Mouse (Mus musculus) testis, adult 2 months (tissue): ENCODE data around the gene Wdr43. TPM values are rescaled to one million over a fixed set of nuclear protein-coding genes. Genes with fewer than 3 reads are reported as not detected.
"Not testable (repeated sequence)": the region's sequence is repeated elsewhere in the genome, so short reads cannot be mapped to it uniquely, and the experiment has no call there.

Source experiments
- H3K27ac ChIP-seq: fragments of 200-500 bp; 2 replicates; pipeline ENCODE4 v1.5.1; 2012; ENCODE audit warnings: low read depth, low read length; ENCODE audit not compliant: control insufficient read depth, insufficient read depth
- H3K27me3 ChIP-seq: fragments of 200-500 bp; 2 replicates; pipeline ENCODE4 v1.6.1; 2012; ENCODE audit warnings: mild to moderate bottlenecking, low read length, moderate library complexity; ENCODE audit not compliant: control insufficient read depth, insufficient read depth
- H3K36me3 ChIP-seq: fragments of 200-500 bp; 2 replicates; pipeline ENCODE4 v1.6.1; 2012; ENCODE audit warnings: mild to moderate bottlenecking, low read length; ENCODE audit not compliant: control insufficient read depth, insufficient read depth
- H3K4me1 ChIP-seq: fragments of 200-500 bp; 2 replicates; pipeline ENCODE4 v1.6.1; 2012; ENCODE audit warnings: low read length; ENCODE audit not compliant: control insufficient read depth, insufficient read depth
- H3K4me3 ChIP-seq: fragments of 200-500 bp; 2 replicates; pipeline ENCODE4 v1.5.1; 2012; ENCODE audit warnings: low read depth, mild to moderate bottlenecking, low read length, moderate library complexity, mixed read lengths; ENCODE audit not compliant: control insufficient read depth
- CTCF ChIP-seq: fragments of 200-500 bp; IDR thresholded peaks from 2 replicates; pipeline ENCODE4 v1.5.1; 2012; ENCODE audit warnings: low read depth, mild to moderate bottlenecking, inconsistent platforms, low read length, moderate library complexity; ENCODE audit not compliant: control insufficient read depth, insufficient read depth, insufficient replicate concordance
- POLR2A ChIP-seq: fragments of 200-500 bp; IDR thresholded peaks from 2 replicates; pipeline ENCODE4 v1.6.1; 2012; ENCODE audit warnings: low read depth, mild to moderate bottlenecking, inconsistent platforms, low read length, moderate library complexity; ENCODE audit not compliant: control insufficient read depth
- polyA plus RNA-seq: library from polyadenylated mRNA; depleted of rRNA; stranded (reverse); fragments of >200 nt; gene quantifications from 2 replicates; pipeline ENCODE4 v1.2.3, GENCODE M21; 2012

Gene Wdr43
- polyA plus RNA-seq, 1 experiment = 5.7 TPM

- H3K36me3 ChIP-seq = no peaks in the 10 kb centered on the region
- no peak for TF ChIP-seq POLR2A
- TF ChIP-seq CTCF = no peak
- H3K27ac ChIP-seq = no peak overlapping the region
- H3K4me1 ChIP-seq = peaks cover 4% of the 10 kb centered on the region
- no peak overlapping the region for H3K4me3 ChIP-seq
- no peaks in the 10 kb centered on the region for H3K27me3 ChIP-seq
These were observed 2.3 kb downstream of the Wdr43 start for GRCm38 (mm10) chr17:71617974-71618373.

- Histone ChIP-seq H3K4me1 (no peaks in the 10 kb centered on the region), H3K27ac (no peak overlapping the region), H3K36me3 (peaks cover 1% of the 10 kb centered on the region), H3K4me3 (no peak overlapping the region), H3K27me3 (no peaks in the 10 kb centered on the region)
- TF ChIP-seq CTCF (no peak), POLR2A (no peak)
These were observed 16.1 kb downstream of the Wdr43 start for GRCm38 (mm10) chr17:71631806-71632205.

GRCm38 (mm10) chr17:71633350-71633749, 17.7 kb downstream of the Wdr43 start:
- H3K27me3 ChIP-seq = no peaks in the 10 kb centered on the region
- H3K36me3 ChIP-seq = no peaks in the 10 kb centered on the region; the same call in none of the 2 replicates
- TF ChIP-seq CTCF = no peak
- TF ChIP-seq POLR2A = no peak
- H3K27ac ChIP-seq = no peak overlapping the region
- no peak overlapping the region for H3K4me3 ChIP-seq
- H3K4me1 ChIP-seq = no peaks in the 10 kb centered on the region

- H3K27ac ChIP-seq = no peak overlapping the region
- no peaks in the 10 kb centered on the region; the same call in none of the 2 replicates for H3K36me3 ChIP-seq
- H3K4me1 ChIP-seq = no peaks in the 10 kb centered on the region
- TF ChIP-seq POLR2A (no peak), CTCF (no peak)
- H3K27me3 ChIP-seq = no peaks in the 10 kb centered on the region
- H3K4me3 ChIP-seq = no peak overlapping the region
These were observed 21.1 kb downstream of the Wdr43 start for GRCm38 (mm10) chr17:71636786-71637185.

- no peaks in the 10 kb centered on the region; the same call in none of the 2 replicates for H3K36me3 ChIP-seq
- no peaks in the 10 kb centered on the region for H3K27me3 ChIP-seq
- TF ChIP-seq POLR2A = no peak
- no peak for TF ChIP-seq CTCF
- H3K4me1 ChIP-seq = no peaks in the 10 kb centered on the region
- H3K4me3 ChIP-seq = no peak overlapping the region
- no peak overlapping the region for H3K27ac ChIP-seq
These were observed 22.1 kb downstream of the Wdr43 start for GRCm38 (mm10) chr17:71637750-71638265.

DNA sequence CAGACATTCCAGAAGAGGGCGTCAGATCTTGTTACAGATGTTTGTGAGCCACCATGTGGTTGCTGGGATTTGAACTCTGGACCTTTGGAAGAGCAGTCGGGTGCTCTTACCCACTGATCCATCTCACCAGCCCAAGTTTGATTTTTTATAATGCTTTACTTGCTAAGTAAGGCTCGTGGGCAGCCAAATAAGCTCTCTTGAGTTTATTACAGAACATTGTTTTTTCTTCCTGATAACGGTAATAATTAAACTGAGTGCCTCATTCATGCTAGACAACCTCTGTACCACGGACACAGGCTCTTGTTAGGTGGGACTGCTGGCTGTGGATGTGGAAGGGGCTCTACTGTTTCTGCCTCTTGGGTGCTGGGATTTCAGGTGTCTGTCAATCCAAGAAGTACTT, 23.4 kb downstream of the Wdr43 start:
- H3K36me3 ChIP-seq, H3K27me3 ChIP-seq, H3K4me1 ChIP-seq: not testable (repeated sequence)

GRCm38 (mm10) chr17:71640421-71641085, 24.9 kb downstream of the Wdr43 start:
- H3K36me3 ChIP-seq = peaks cover 1% of the 10 kb centered on the region; the same call in 1 of the 2 replicates
- no peak overlapping the region for H3K4me3 ChIP-seq
- no peaks in the 10 kb centered on the region for H3K4me1 ChIP-seq
- TF ChIP-seq CTCF (no peak), POLR2A (no peak)
- H3K27me3 ChIP-seq = no peaks in the 10 kb centered on the region
- H3K27ac ChIP-seq = no peak overlapping the region

More for the DNA sequence above, 23.4 kb downstream of the Wdr43 start:
- H3K27ac ChIP-seq, H3K4me3 ChIP-seq: not testable (repeated sequence)
